In genomic region chr4:107013119-107013816, GRCm38 (mm10) we compare ENCODE assay signal across 9 mouse cellular contexts. TPM values are rescaled to one million over a fixed set of nuclear protein-coding genes. Genes with fewer than 3 reads are reported as not detected.
DNase-seq lines count a peak whose midpoint lies in the region; ATAC-seq lines count a peak whose summit lies in the region.
"Had no signal": no experiment of that assay in that cellular context is flagged by ENCODE, and none has a peak within 500 bp of the region (broad histone marks: within the 10 kb centered on the region; RNA-seq: fewer than 3 reads in every experiment).

No protein-coding gene starts in this region.

- H3K27ac ChIP-seq in embryonic facial prominence, embryonic 13.5 days = peak overlapping the region; percentile 17; the same call in 1 of the 2 replicates
- no peak overlapping the region for H3K27ac ChIP-seq in limb, embryonic 11.5 days (replicated peaks; ENCODE audit: low read depth, low read length)
- H3K27ac ChIP-seq: forebrain, embryonic 15.5 days had no signal

- DNase-seq in kidney, adult 18-20 months = peak; percentile 65
- no peak for DNase-seq in kidney, postnatal 4 days
- peak; percentile 56 for DNase-seq in limb, embryonic 11.5 days (ENCODE audit: low spot score)
- no peak for DNase-seq in thymus, postnatal 10 days (ENCODE audit: low spot score in 2 of 2)
- no peak for DNase-seq in layer of hippocampus, adult 9-11 months

- peaks cover 74% of the 10 kb centered on the region for H3K4me1 ChIP-seq in embryonic facial prominence, embryonic 13.5 days
- H3K4me1 ChIP-seq in limb, embryonic 11.5 days (ENCODE audit: control insufficient read depth, insufficient read depth, low read length) = peaks cover 48% of the 10 kb centered on the region

- no peak overlapping the region for H3K4me3 ChIP-seq in embryonic facial prominence, embryonic 13.5 days
- no peak overlapping the region for H3K4me3 ChIP-seq in limb, embryonic 11.5 days (ENCODE audit: low read depth, low read length)
- H3K4me3 ChIP-seq: forebrain, embryonic 15.5 days had no signal

- 36% methylated on average over 6 of the region's 6 CpGs for WGBS in embryonic facial prominence, embryonic 13.5 days
- 55% methylated on average over 6 of the region's 6 CpGs for WGBS in limb, embryonic 11.5 days

- no peaks in the 10 kb centered on the region for H3K9me3 ChIP-seq in embryonic facial prominence, embryonic 13.5 days
- no peaks in the 10 kb centered on the region for H3K9me3 ChIP-seq in limb, embryonic 11.5 days (ENCODE audit: control insufficient read depth, low read length)
- H3K9me3 ChIP-seq: forebrain, embryonic 15.5 days; G1E had no signal

- H3K36me3 ChIP-seq in embryonic facial prominence, embryonic 13.5 days = peaks cover 28% of the 10 kb centered on the region
- no peaks in the 10 kb centered on the region for H3K36me3 ChIP-seq in limb, embryonic 11.5 days (ENCODE audit: control insufficient read depth, insufficient read depth, low read length)
- H3K36me3 ChIP-seq: forebrain, embryonic 15.5 days had no signal

- H3K27me3 ChIP-seq in embryonic facial prominence, embryonic 13.5 days = no peaks in the 10 kb centered on the region
- no peaks in the 10 kb centered on the region for H3K27me3 ChIP-seq in limb, embryonic 11.5 days (ENCODE audit: control insufficient read depth, insufficient read depth, low read length)
- H3K27me3 ChIP-seq: forebrain, embryonic 15.5 days had no signal

- ATAC-seq in embryonic facial prominence, embryonic 13.5 days (ENCODE audit: insufficient number of reproducible peaks, insufficient read depth, low FRiP score, low TSS enrichment, low read depth) = no peak
- 0 out of 2 replicates have a peak, but pooled peaks have one; percentile 15 for ATAC-seq in granulocyte monocyte progenitor cell, adult 5-6 weeks (replicated peaks; ENCODE audit: poor library complexity, severe bottlenecking)
- ATAC-seq in limb, embryonic 11.5 days (ENCODE audit: insufficient number of reproducible peaks, low FRiP score, low TSS enrichment, low read depth) = no peak
- ATAC-seq: forebrain, embryonic 15.5 days had no signal

- H3K9ac ChIP-seq in embryonic facial prominence, embryonic 13.5 days = no peak overlapping the region
- no peak overlapping the region for H3K9ac ChIP-seq in limb, embryonic 11.5 days (ENCODE audit: low read length)
- H3K9ac ChIP-seq: forebrain, embryonic 15.5 days had no signal

- H3K4me2 ChIP-seq in embryonic facial prominence, embryonic 13.5 days = no peak overlapping the region
- H3K4me2 ChIP-seq in limb, embryonic 11.5 days (ENCODE audit: low read depth, severe bottlenecking) = no peak overlapping the region
- H3K4me2 ChIP-seq: forebrain, embryonic 15.5 days had no signal

RNA-seq across cellular contexts. Expression of gene Mrpl37, which starts 53.4 kb away (rescaled TPM):
- polyA plus RNA-seq in embryonic facial prominence, embryonic 13.5 days (2015; fragmentation: Nextera tagmentation; extraction: Ambion mirVana) = 90.6 and 99.2 TPM in 2 replicates
- 78.5 and 105 TPM in 2 replicates for total RNA-seq in granulocyte monocyte progenitor cell, adult 5-6 weeks (2014; fragmentation: Nextera tagmentation)
- 56.6 and 61.0 TPM in 2 replicates for total RNA-seq in granulocyte monocyte progenitor cell, adult 5-6 weeks (2017)
- 131 and 133 TPM in 2 replicates for polyA plus RNA-seq in limb, embryonic 11.5 days (2014; fragmentation: Nextera tagmentation; extraction: Ambion mirVana)

RNA-seq across cellular contexts. Expression of gene Cyb5rl, which starts 53.5 kb away (rescaled TPM):
- 7.7 and 9.4 TPM in 2 replicates for polyA plus RNA-seq in embryonic facial prominence, embryonic 13.5 days (2015; fragmentation: Nextera tagmentation; extraction: Ambion mirVana)
- total RNA-seq in granulocyte monocyte progenitor cell, adult 5-6 weeks (2014; fragmentation: Nextera tagmentation) = 8.8 and 10.4 TPM in 2 replicates
- 7.2 and 10.9 TPM in 2 replicates for total RNA-seq in granulocyte monocyte progenitor cell, adult 5-6 weeks (2017)
- polyA plus RNA-seq in limb, embryonic 11.5 days (2014; fragmentation: Nextera tagmentation; extraction: Ambion mirVana) = 7.2 and 7.3 TPM in 2 replicates

Comparison
In these comparisons a context has a peak if more than half of its experiments do, and no peak if none do; other contexts are left out.
1. DNase-seq: peak in kidney, adult 18-20 months (single experiment) and limb, embryonic 11.5 days (single experiment); none in kidney, postnatal 4 days (0 of 2), thymus, postnatal 10 days (0 of 2) and layer of hippocampus, adult 9-11 months (single experiment).